Mouse (Mus musculus): ENCODE data around the gene Coro1b. TPM values are rescaled to one million over a fixed set of nuclear protein-coding genes. Genes with fewer than 3 reads are reported as not detected.

Coro1b gene
- polyA plus RNA-seq, 1 experiment from 2014 or later = 159 TPM

GRCm38 (mm10) chr19:4181892-4182291 is 33.5 kb downstream of the Coro1b start:
- Histone ChIP-seq H3K9ac (no peak overlapping the region), H3K9me3 (replicated peaks) (no peaks in the 10 kb centered on the region), H3K4me1 (peaks cover 16% of the 10 kb centered on the region), H3K27me3 (no peaks in the 10 kb centered on the region), H3K27ac (replicated peaks) (no peak overlapping the region), H3K4me2 (replicated peaks) (no peak overlapping the region), H3K4me3 (replicated peaks) (no peak overlapping the region), H3K36me3 (no peaks in the 10 kb centered on the region)
- WGBS = 41% methylated on average over 3 of the region's 3 CpGs
- ATAC-seq (ENCODE audit: insufficient number of reproducible peaks, low FRiP score, low TSS enrichment, low read depth) = no peak

GRCm38 (mm10) chr19:4183689-4184088 is 35.3 kb downstream of the Coro1b start:
- no peak overlapping the region for H3K4me2 ChIP-seq (replicated peaks)
- no peaks in the 10 kb centered on the region for H3K36me3 ChIP-seq
- 63% methylated on average over 2 of the region's 2 CpGs for WGBS
- peaks cover 16% of the 10 kb centered on the region for H3K4me1 ChIP-seq
- ATAC-seq (ENCODE audit: insufficient number of reproducible peaks, low FRiP score, low TSS enrichment, low read depth) = no peak
- no peaks in the 10 kb centered on the region for H3K27me3 ChIP-seq
- H3K27ac ChIP-seq (replicated peaks) = no peak overlapping the region
- no peak overlapping the region for H3K4me3 ChIP-seq (replicated peaks)
- H3K9me3 ChIP-seq (replicated peaks) = no peaks in the 10 kb centered on the region
- H3K9ac ChIP-seq = no peak overlapping the region

DNA sequence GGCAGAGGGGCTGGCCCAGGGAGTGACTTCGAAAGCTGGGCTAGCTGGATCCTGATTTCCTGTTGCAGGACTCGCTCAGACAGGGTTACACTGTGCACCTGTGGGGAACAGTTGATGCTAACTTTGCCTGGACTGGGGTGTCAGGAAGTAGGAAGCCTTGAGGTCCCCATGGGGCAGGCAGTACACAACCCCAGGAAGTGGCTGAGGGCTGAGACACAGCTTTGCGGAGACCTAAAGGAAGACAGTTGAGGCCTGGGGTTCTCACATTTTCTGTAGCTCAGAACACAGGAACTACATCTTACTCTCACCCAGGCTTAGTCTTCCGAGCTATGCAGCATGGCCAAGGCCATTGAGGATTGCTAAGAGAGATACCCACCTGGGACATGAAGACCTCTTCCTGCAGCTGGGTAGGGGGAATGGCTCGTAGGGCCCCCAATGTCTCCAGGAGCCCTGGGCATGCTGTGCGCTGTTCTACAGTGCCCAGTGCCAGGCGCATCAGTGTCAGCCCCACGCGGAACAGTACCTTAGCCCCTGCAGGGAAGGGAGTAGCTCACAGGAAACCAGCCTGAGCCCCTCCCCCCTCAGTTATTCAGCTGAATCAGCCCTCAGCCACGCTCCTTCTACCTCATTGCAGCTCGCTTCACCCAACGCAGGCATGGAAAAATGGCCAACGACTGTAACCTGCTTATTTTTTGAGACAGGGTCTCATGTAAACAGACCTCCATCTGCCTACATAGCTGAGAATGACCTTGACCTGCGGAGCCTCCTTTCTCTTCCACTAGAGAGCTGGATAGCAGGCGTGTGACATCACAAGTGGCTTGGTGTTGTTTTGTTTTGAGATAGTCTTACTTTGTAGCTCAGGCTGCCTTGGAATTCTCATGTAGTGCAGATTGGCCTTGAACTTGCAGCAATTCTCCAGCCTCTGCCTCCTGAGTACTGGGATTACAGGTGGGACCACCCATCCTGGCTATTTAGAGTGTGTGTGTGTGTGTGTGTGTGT is 36.9 kb downstream of the Coro1b start:
- no peak overlapping the region for H3K4me3 ChIP-seq (replicated peaks)
- peaks cover 16% of the 10 kb centered on the region for H3K4me1 ChIP-seq
- no peaks in the 10 kb centered on the region for H3K9me3 ChIP-seq (replicated peaks)
- no peaks in the 10 kb centered on the region for H3K36me3 ChIP-seq
- no peak overlapping the region for H3K4me2 ChIP-seq (replicated peaks)
- no peak for ATAC-seq (ENCODE audit: insufficient number of reproducible peaks, low FRiP score, low TSS enrichment, low read depth)
- no peak overlapping the region for H3K9ac ChIP-seq
- no peak overlapping the region; the same call in 1 of the 2 replicates for H3K27ac ChIP-seq (replicated peaks)
- 51% methylated on average over 15 of the region's 15 CpGs for WGBS
- H3K27me3 ChIP-seq = no peaks in the 10 kb centered on the region

DNA sequence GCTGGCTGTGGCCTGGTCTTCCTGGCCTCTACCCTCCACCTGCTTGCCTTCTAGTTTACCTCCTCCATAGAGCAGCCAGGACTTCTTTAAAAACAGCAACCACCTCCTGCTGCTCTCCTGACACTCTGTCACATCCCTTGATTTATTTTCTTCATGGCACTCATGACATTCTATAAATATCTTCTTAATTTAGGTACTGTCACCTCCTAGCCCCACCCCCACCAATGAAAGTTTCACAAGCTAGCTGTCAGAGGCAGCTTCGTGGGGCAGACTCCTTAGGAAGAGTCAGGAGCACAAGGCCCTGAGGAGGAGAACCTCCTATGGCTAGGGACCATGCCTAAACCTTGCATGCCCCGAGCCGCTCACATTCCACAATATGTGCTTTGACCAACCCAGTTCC is 38.9 kb downstream of the Coro1b start:
- no peaks in the 10 kb centered on the region for H3K27me3 ChIP-seq

GRCm38 (mm10) chr19:4189051-4189620 is 40.7 kb downstream of the Coro1b start:
- WGBS = 82% methylated on average over 12 of the region's 12 CpGs
- H3K36me3 ChIP-seq = peaks cover 9% of the 10 kb centered on the region
- H3K9ac ChIP-seq = no peak overlapping the region
- no peak overlapping the region for H3K4me2 ChIP-seq (replicated peaks)
- no peak for ATAC-seq (ENCODE audit: insufficient number of reproducible peaks, low FRiP score, low TSS enrichment, low read depth)
- H3K27ac ChIP-seq (replicated peaks) = no peak overlapping the region
- no peak overlapping the region for H3K4me3 ChIP-seq (replicated peaks)
- H3K27me3 ChIP-seq = no peaks in the 10 kb centered on the region
- no peaks in the 10 kb centered on the region for H3K9me3 ChIP-seq (replicated peaks)
- H3K4me1 ChIP-seq = peaks cover 37% of the 10 kb centered on the region

More for the DNA sequence above, 38.9 kb downstream of the Coro1b start:
- Histone ChIP-seq H3K4me2 (replicated peaks) (no peak overlapping the region), H3K9ac (no peak overlapping the region), H3K9me3 (replicated peaks) (no peaks in the 10 kb centered on the region), H3K36me3 (no peaks in the 10 kb centered on the region), H3K4me3 (replicated peaks) (no peak overlapping the region), H3K27ac (replicated peaks) (no peak overlapping the region), H3K4me1 (peaks cover 23% of the 10 kb centered on the region)
- no peak for ATAC-seq (ENCODE audit: insufficient number of reproducible peaks, low FRiP score, low TSS enrichment, low read depth)
- 70% methylated on average over 3 of the region's 3 CpGs for WGBS

- Histone ChIP-seq H3K4me2 (replicated peaks) (peak within 1 kb of the TSS; percentile 81), H3K4me3 (replicated peaks) (peak within 1 kb of the TSS; percentile 90), H3K4me1 (peaks cover 38% of the 10 kb centered on the region), H3K9me3 (replicated peaks) (no peaks in the 10 kb centered on the region), H3K9ac (peak within 1 kb of the TSS; percentile 97), H3K27ac (replicated peaks) (peak within 1 kb of the TSS; percentile 96), H3K27me3 (no peaks in the 10 kb centered on the region), H3K36me3 (peaks cover 27% of the 10 kb centered on the region)
- WGBS = 50% methylated on average over 4 of the region's 4 CpGs
- no peak for ATAC-seq (ENCODE audit: insufficient number of reproducible peaks, low FRiP score, low TSS enrichment, low read depth)
Measured at GRCm38 (mm10) chr19:4190831-4191334, 42.5 kb downstream of the Coro1b start, which contains the start of gene Tbc1d10c. Tbc1d10c (minus strand) TSS chr19:4191284.

DNA sequence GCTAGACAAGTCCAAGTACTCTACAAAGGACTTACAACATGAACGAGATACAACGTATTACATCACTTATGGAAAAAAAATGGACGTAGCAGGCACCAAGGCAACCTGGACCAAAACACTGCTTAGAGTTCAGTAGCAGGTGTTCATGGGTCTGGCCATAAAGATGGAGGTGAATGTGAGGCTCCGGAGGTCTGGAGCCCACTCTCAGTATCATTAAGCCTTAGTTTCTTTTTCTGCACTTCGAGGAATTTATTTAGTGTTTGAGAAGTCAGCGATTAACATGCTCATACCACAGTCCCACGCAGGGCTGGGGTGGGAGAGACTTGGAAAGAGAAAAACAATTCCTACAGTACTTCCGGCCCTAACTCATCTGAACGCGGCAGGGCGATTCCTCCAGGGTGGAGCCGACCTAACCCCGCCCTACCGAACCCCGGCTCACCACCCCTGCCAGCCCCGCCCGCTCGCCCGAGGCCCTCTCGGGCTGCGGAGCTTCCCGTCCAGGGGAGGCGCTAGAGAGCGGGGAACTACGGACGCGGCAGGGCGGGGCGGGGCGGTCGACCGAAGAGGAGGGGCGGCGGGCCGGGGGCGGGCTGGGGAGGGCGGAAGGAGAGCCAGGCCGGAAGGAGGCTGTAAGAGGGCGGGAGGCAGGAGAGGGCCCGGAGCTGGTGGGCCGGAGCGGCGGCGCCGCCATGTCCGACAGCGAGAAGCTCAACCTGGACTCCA is 43.3 kb downstream of the Coro1b start, which contains the start of gene Ppp1ca:
TSS of gene Ppp1ca (plus strand) at position 538 of the 723 bp plus-strand sequence.
- Histone ChIP-seq H3K9me3 (replicated peaks) (no peaks in the 10 kb centered on the region), H3K27ac (replicated peaks) (peak within 1 kb of the TSS; percentile 96), H3K4me3 (replicated peaks) (peak within 1 kb of the TSS; percentile 90), H3K27me3 (no peaks in the 10 kb centered on the region), H3K9ac (peak within 1 kb of the TSS; percentile 97), H3K36me3 (peaks cover 35% of the 10 kb centered on the region), H3K4me2 (replicated peaks) (peak within 1 kb of the TSS; percentile 81), H3K4me1 (peaks cover 45% of the 10 kb centered on the region)
- WGBS = 5% methylated on average over 41 of the region's 47 CpGs
- ATAC-seq (ENCODE audit: insufficient number of reproducible peaks, low FRiP score, low TSS enrichment, low read depth) = peak; percentile 93

- H3K27ac ChIP-seq (replicated peaks) = peak overlapping the region; percentile 96
- no peaks in the 10 kb centered on the region for H3K9me3 ChIP-seq (replicated peaks)
- peak overlapping the region; percentile 90 for H3K4me3 ChIP-seq (replicated peaks)
- H3K36me3 ChIP-seq = peaks cover 41% of the 10 kb centered on the region
- H3K9ac ChIP-seq = peak overlapping the region; percentile 97
- H3K4me2 ChIP-seq (replicated peaks) = peak overlapping the region; percentile 81
- WGBS = under 1% methylated on average over 49 of the region's 52 CpGs
- ATAC-seq (ENCODE audit: insufficient number of reproducible peaks, low FRiP score, low TSS enrichment, low read depth) = peak; percentile 49; the same call in 1 of the 2 replicates
- H3K27me3 ChIP-seq = no peaks in the 10 kb centered on the region
- peaks cover 51% of the 10 kb centered on the region for H3K4me1 ChIP-seq
Measured at GRCm38 (mm10) chr19:4192251-4192985, 44.0 kb downstream of the Coro1b start.

DNA sequence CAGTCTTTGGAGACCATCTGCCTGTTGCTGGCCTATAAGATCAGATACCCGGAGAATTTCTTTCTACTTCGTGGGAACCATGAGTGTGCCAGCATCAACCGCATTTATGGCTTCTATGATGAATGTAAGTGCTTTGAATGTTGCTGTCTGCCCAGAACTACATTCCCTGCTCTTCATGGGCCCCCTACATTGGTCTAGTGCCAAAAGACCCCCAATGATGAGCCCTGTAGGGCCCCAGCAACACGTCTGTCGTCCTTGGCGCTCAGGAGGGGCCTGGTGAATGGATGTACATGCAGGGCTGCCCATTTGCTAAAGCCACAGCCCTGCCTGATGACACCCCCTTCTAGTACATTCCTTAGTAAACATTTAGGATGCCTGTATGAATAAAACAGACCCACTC is 44.7 kb downstream of the Coro1b start:
- Histone ChIP-seq H3K4me3 (replicated peaks) (peak overlapping the region; percentile 90), H3K27me3 (no peaks in the 10 kb centered on the region), H3K9ac (peak overlapping the region; percentile 97), H3K36me3 (peaks cover 43% of the 10 kb centered on the region), H3K4me2 (replicated peaks) (peak overlapping the region; percentile 81), H3K27ac (replicated peaks) (0 out of 2 replicates have a peak overlapping the region, but pooled peaks have one; percentile 96), H3K9me3 (replicated peaks) (no peaks in the 10 kb centered on the region), H3K4me1 (peaks cover 51% of the 10 kb centered on the region)
- ATAC-seq (ENCODE audit: insufficient number of reproducible peaks, low FRiP score, low TSS enrichment, low read depth) = no peak
- WGBS = 60% methylated on average over 6 of the region's 6 CpGs

GRCm38 (mm10) chr19:4194021-4194724 is 45.8 kb downstream of the Coro1b start:
- Histone ChIP-seq H3K9ac (no peak overlapping the region), H3K27me3 (no peaks in the 10 kb centered on the region), H3K4me2 (replicated peaks) (no peak overlapping the region), H3K36me3 (peaks cover 46% of the 10 kb centered on the region), H3K4me3 (replicated peaks) (0 out of 2 replicates have a peak overlapping the region, but pooled peaks have one; percentile 2), H3K4me1 (peaks cover 51% of the 10 kb centered on the region), H3K9me3 (replicated peaks) (no peaks in the 10 kb centered on the region), H3K27ac (replicated peaks) (no peak overlapping the region)
- no peak for ATAC-seq (ENCODE audit: insufficient number of reproducible peaks, low FRiP score, low TSS enrichment, low read depth)
- 92% methylated on average over 8 of the region's 8 CpGs for WGBS

All from embryonic facial prominence, embryonic 15.5 days (tissue).